8 mouse cellular contexts compared by ENCODE assay signal in the genomic region with DNA sequence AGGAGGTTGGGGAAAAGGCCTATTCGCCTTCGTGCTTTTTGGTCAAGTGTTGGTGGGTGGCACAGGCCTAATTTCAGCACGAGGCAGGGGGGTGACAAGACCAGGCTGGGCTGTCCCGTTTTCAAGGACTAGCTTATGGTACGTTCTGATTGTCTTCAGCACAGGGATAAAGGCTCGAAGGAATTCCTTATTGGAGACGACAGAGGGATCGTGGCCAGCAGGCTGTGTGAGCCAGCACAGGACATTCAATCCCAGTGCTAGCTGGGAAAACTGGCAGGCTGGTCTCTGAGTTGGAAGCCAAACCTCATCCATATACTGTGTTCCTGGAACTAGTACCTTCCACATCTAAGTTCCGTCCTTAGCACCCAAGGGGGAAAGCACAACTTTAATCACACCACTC. TPM values are rescaled to one million over a fixed set of nuclear protein-coding genes. Genes with fewer than 3 reads are reported as not detected.
DNase-seq lines count a peak whose midpoint lies in the region; ATAC-seq and TF ChIP-seq lines count a peak whose summit lies in the region.

No protein-coding gene starts in this region.

- intact Hi-C loops in heart, adult 2 months (cut with DNase I), result no loop called here
- intact Hi-C loops in heart, postnatal 36 days (cut with DNase I), result loop anchor here (5.0 kb wide), 2 partner anchors 89 to 149 kb away; no protein-coding TSS in a partner anchor

- TF ChIP-seq CTCF in heart, adult 2 months (IDR thresholded peaks at IDR 0.05), result no peak
- no peak for TF ChIP-seq CTCF in ES-Bruce4 (IDR thresholded peaks at IDR 0.05; ENCODE audit: low read depth, low read length)
- TF ChIP-seq CTCF in hindbrain, postnatal 0 days (IDR thresholded peaks at IDR 0.05; ENCODE audit: low read depth), result no peak

- no peak for TF ChIP-seq POLR2A in heart, adult 2 months (IDR thresholded peaks at IDR 0.05; ENCODE audit: insufficient read depth, low read depth, low read length)
- TF ChIP-seq POLR2A in ES-Bruce4 (IDR thresholded peaks at IDR 0.05; ENCODE audit: insufficient read depth, low read length), result no peak

- peak overlapping the region; percentile 70 for H3K4me3 ChIP-seq in heart, adult 2 months
- H3K4me3 ChIP-seq in ES-Bruce4 (ENCODE audit: low read depth, low read length), result peak overlapping the region; percentile 92
- peak overlapping the region; percentile 72 for H3K4me3 ChIP-seq in hindbrain, postnatal 0 days (ENCODE audit: low read length)
- peak overlapping the region; percentile 81 for H3K4me3 ChIP-seq in midbrain, embryonic 16.5 days (ENCODE audit: low read depth, low read length)

- H3K9me3 ChIP-seq in ES-Bruce4 (replicated peaks; ENCODE audit: control insufficient read depth, insufficient read depth, low read length, poor library complexity, severe bottlenecking), result no peaks in the 10 kb centered on the region
- H3K9me3 ChIP-seq in hindbrain, postnatal 0 days (ENCODE audit: low read length), result no peaks in the 10 kb centered on the region
- H3K9me3 ChIP-seq in midbrain, embryonic 16.5 days (replicated peaks; ENCODE audit: control insufficient read depth, low read length, poor library complexity, severe bottlenecking), result no peaks in the 10 kb centered on the region

- no peaks in the 10 kb centered on the region for H3K36me3 ChIP-seq in heart, adult 2 months (ENCODE audit: control insufficient read depth, insufficient read depth, low read length)
- H3K36me3 ChIP-seq in ES-Bruce4 (ENCODE audit: control insufficient read depth, insufficient read depth, low read length, poor library complexity, severe bottlenecking), result peaks cover 9% of the 10 kb centered on the region
- H3K36me3 ChIP-seq in hindbrain, postnatal 0 days (ENCODE audit: insufficient read depth, low read length), result peaks cover 15% of the 10 kb centered on the region; the same call in 1 of the 2 replicates
- H3K36me3 ChIP-seq in midbrain, embryonic 16.5 days (ENCODE audit: control insufficient read depth, insufficient read depth, low read length), result peaks cover 8% of the 10 kb centered on the region

- peak overlapping the region; percentile 84 for H3K9ac ChIP-seq in heart, adult 2 months (ENCODE audit: low read depth, low read length)
- peak overlapping the region; percentile 78 for H3K9ac ChIP-seq in ES-Bruce4 (ENCODE audit: low read depth, poor library complexity, severe bottlenecking)
- H3K9ac ChIP-seq in hindbrain, postnatal 0 days (replicated peaks; ENCODE audit: low read length), result peak overlapping the region; percentile 87
- peak overlapping the region; percentile 90 for H3K9ac ChIP-seq in midbrain, embryonic 16.5 days (ENCODE audit: low read depth, low read length)

- H3K4me1 ChIP-seq in heart, adult 2 months (ENCODE audit: control insufficient read depth, insufficient read depth, low read length), result peaks cover 10% of the 10 kb centered on the region
- no peaks in the 10 kb centered on the region for H3K4me1 ChIP-seq in ES-Bruce4 (ENCODE audit: control insufficient read depth, insufficient read depth, low read length)
- peaks cover 11% of the 10 kb centered on the region for H3K4me1 ChIP-seq in hindbrain, postnatal 0 days (ENCODE audit: insufficient read depth, low read length)
- peaks cover 11% of the 10 kb centered on the region for H3K4me1 ChIP-seq in midbrain, embryonic 16.5 days (ENCODE audit: control insufficient read depth, insufficient read depth, low read length)

- peak overlapping the region; percentile 98 for H3K27ac ChIP-seq in heart, adult 2 months
- peak overlapping the region; percentile 41 for H3K27ac ChIP-seq in ES-Bruce4 (ENCODE audit: insufficient read depth, low read length)
- H3K27ac ChIP-seq in hindbrain, postnatal 0 days, result peak overlapping the region; percentile 98
- H3K27ac ChIP-seq in midbrain, embryonic 16.5 days (ENCODE audit: low read length), result peak overlapping the region; percentile 94

- H3K27me3 ChIP-seq in heart, adult 2 months (ENCODE audit: control insufficient read depth, insufficient read depth, low read length), result no peaks in the 10 kb centered on the region
- H3K27me3 ChIP-seq in ES-Bruce4 (ENCODE audit: control insufficient read depth, insufficient read depth, low read length, poor library complexity, severe bottlenecking), result no peaks in the 10 kb centered on the region
- H3K27me3 ChIP-seq in hindbrain, postnatal 0 days (ENCODE audit: insufficient read depth, low read length), result no peaks in the 10 kb centered on the region
- H3K27me3 ChIP-seq in midbrain, embryonic 16.5 days (ENCODE audit: control insufficient read depth, insufficient read depth, low read depth, low read length), result no peaks in the 10 kb centered on the region

- peak; percentile 33; the same call in 1 of the 2 replicates for ATAC-seq in hindbrain, postnatal 0 days
- 0 out of 2 replicates have a peak, but pooled peaks have one; percentile 2 for ATAC-seq in midbrain, embryonic 16.5 days

- DNase-seq in heart, adult 2 months, result no peak
- DNase-seq in heart, postnatal 36 days, result no peak
- peak; percentile 13 for DNase-seq in fibroblast of lung, adult 2 months (ENCODE audit: low read depth)
- peak; percentile 47 for DNase-seq in hindbrain, postnatal 0 days (ENCODE audit: low spot score)
- no peak for DNase-seq in right cerebral cortex, postnatal 25 days
- no peak for DNase-seq in Muller cell, postnatal 12 days (ENCODE audit: inconsistent ontology term)

- WGBS in heart, adult 2 months, result 2% methylated on average over 9 of the region's 9 CpGs
- WGBS in hindbrain, postnatal 0 days, result 4% methylated on average over 9 of the region's 9 CpGs
- 5% methylated on average over 9 of the region's 9 CpGs for WGBS in midbrain, embryonic 16.5 days

- no peak for TF ChIP-seq EP300 in heart, adult 2 months (IDR thresholded peaks at IDR 0.05; ENCODE audit: insufficient read depth, low read depth, low read length)
- no peak for TF ChIP-seq EP300 in ES-Bruce4 (IDR thresholded peaks at IDR 0.05; ENCODE audit: insufficient read depth, low read depth, low read length)

- H3K4me2 ChIP-seq in hindbrain, postnatal 0 days (ENCODE audit: low read depth, low read length), result peak overlapping the region; percentile 82
- H3K4me2 ChIP-seq in midbrain, embryonic 16.5 days (ENCODE audit: low read length), result peak overlapping the region; percentile 81

- no peaks in the 10 kb centered on the region for H3K79me2 ChIP-seq in heart, adult 2 months (replicated peaks; ENCODE audit: control insufficient read depth, insufficient read depth, low read length)

RNA-seq across cellular contexts. Expression of a gene that starts 0.6 kb away (rescaled TPM):
- 10 to 100 TPM; 67.6 to 73.3 TPM for total RNA-seq in heart, adult 2 months (2021)
- polyA plus RNA-seq in heart, adult 2 months (2012; rRNA removed), result 29.4 and 43.4 TPM in 2 replicates
- total RNA-seq in heart, postnatal 36 days (2021), result 10 to 100 TPM; 71.5 to 78.6 TPM
- polyA plus RNA-seq in ES-Bruce4 (2011; ENCODE audit: insufficient read depth, insufficient read length, low read depth, missing spikeins), result 79.2 and 83.7 TPM in 2 replicates
- 37.1 and 55.9 TPM in 2 replicates for total RNA-seq in hindbrain, postnatal 0 days (2014; rRNA removed)
- 192 and 196 TPM in 2 replicates for polyA plus RNA-seq in hindbrain, postnatal 0 days (2015; fragmentation: Nextera tagmentation; extraction: Ambion mirVana)
- 174 and 182 TPM in 2 replicates for polyA plus RNA-seq in midbrain, embryonic 16.5 days (2015; fragmentation: Nextera tagmentation; extraction: Ambion mirVana)

RNA-seq across cellular contexts. Expression of a gene that starts 1.2 kb away (rescaled TPM):
- 10 to 100 TPM in 1 of 2 experiments, 1 to 10 TPM in 1; 10.0 to 12.6 TPM for total RNA-seq in heart, adult 2 months (2021)
- 16.2 and 27.9 TPM in 2 replicates for polyA plus RNA-seq in heart, adult 2 months (2012; rRNA removed)
- total RNA-seq in heart, postnatal 36 days (2021), result 10 to 100 TPM; 11.9 to 12.4 TPM
- 3.8 and 7.8 TPM in 2 replicates for polyA plus RNA-seq in ES-Bruce4 (2011; ENCODE audit: insufficient read depth, insufficient read length, low read depth, missing spikeins)
- total RNA-seq in hindbrain, postnatal 0 days (2014; rRNA removed), result 0.72 and 7.6 TPM in 2 replicates
- 2.3 and 2.6 TPM in 2 replicates for polyA plus RNA-seq in hindbrain, postnatal 0 days (2015; fragmentation: Nextera tagmentation; extraction: Ambion mirVana)
- polyA plus RNA-seq in midbrain, embryonic 16.5 days (2015; fragmentation: Nextera tagmentation; extraction: Ambion mirVana), result 1.9 and 2.2 TPM in 2 replicates

RNA-seq across cellular contexts. Expression of a gene that starts 50.3 kb away (rescaled TPM):
- total RNA-seq in heart, adult 2 months (2021), result not detected
- 0.04 TPM in 1 of 2 replicates, not detected in the other for polyA plus RNA-seq in heart, adult 2 months (2012; rRNA removed)
- total RNA-seq in heart, postnatal 36 days (2021), result not detected
- polyA plus RNA-seq in ES-Bruce4 (2011; ENCODE audit: insufficient read depth, insufficient read length, low read depth, missing spikeins), result not detected in 2 replicates
- total RNA-seq in hindbrain, postnatal 0 days (2014; rRNA removed), result not detected in 2 replicates
- not detected in 2 replicates for polyA plus RNA-seq in hindbrain, postnatal 0 days (2015; fragmentation: Nextera tagmentation; extraction: Ambion mirVana)
- polyA plus RNA-seq in midbrain, embryonic 16.5 days (2015; fragmentation: Nextera tagmentation; extraction: Ambion mirVana), result not detected in 2 replicates

RNA-seq across cellular contexts. Expression of a gene that starts 55.2 kb away (rescaled TPM):
- total RNA-seq in heart, adult 2 months (2021), result 10 to 100 TPM; 21.3 to 22.5 TPM
- 7.1 and 11.1 TPM in 2 replicates for polyA plus RNA-seq in heart, adult 2 months (2012; rRNA removed)
- total RNA-seq in heart, postnatal 36 days (2021), result 10 to 100 TPM; 20.8 to 23.5 TPM
- 70.0 and 77.9 TPM in 2 replicates for polyA plus RNA-seq in ES-Bruce4 (2011; ENCODE audit: insufficient read depth, insufficient read length, low read depth, missing spikeins)
- 32.9 and 33.9 TPM in 2 replicates for total RNA-seq in hindbrain, postnatal 0 days (2014; rRNA removed)
- 37.5 and 38.3 TPM in 2 replicates for polyA plus RNA-seq in hindbrain, postnatal 0 days (2015; fragmentation: Nextera tagmentation; extraction: Ambion mirVana)
- 54.0 and 55.0 TPM in 2 replicates for polyA plus RNA-seq in midbrain, embryonic 16.5 days (2015; fragmentation: Nextera tagmentation; extraction: Ambion mirVana)

Comparison
In these comparisons a context has a peak if more than half of its experiments do, and no peak if none do; other contexts are left out.
1. DNase-seq: peak in fibroblast of lung, adult 2 months (single experiment) and hindbrain, postnatal 0 days (single experiment); none in heart, adult 2 months (0 of 2), heart, postnatal 36 days (0 of 2), right cerebral cortex, postnatal 25 days (single experiment) and Muller cell, postnatal 12 days (single experiment).
2. H3K27ac ChIP-seq: peak in every context shown above with its lines; median percentile 98 in heart, adult 2 months; 98 in hindbrain, postnatal 0 days; 94 in midbrain, embryonic 16.5 days; 41 in ES-Bruce4.
3. Peak in every context shown above with its lines, with median percentiles within 50 percentile points of each other: H3K4me3 ChIP-seq and H3K9ac ChIP-seq.